Mouse (Mus musculus) heart, embryonic 15.5 days (tissue): ENCODE measurements around the gene Fancf. TPM values are rescaled to one million over a fixed set of nuclear protein-coding genes. Genes with fewer than 3 reads are reported as not detected.
A peak's percentile ranks its signal among the peaks of the same experiment; 100 is the strongest.

Experiments used
- ATAC-seq: fragments of 200-750 bp; cut with Nextera tagmentation; replicated peaks from 2 replicates; pipeline ENCODE4 v1.8.0; 2017; ENCODE audit warnings: low read depth, moderate TSS enrichment; ENCODE audit not compliant: insufficient number of reproducible peaks, insufficient read depth, low FRiP score
- H3K27ac ChIP-seq: fragments of 300-500 bp; sonication (generic); 2 replicates; pipeline ENCODE4 v1.5.1; 2015; ENCODE audit warnings: mild to moderate bottlenecking, inconsistent platforms
- H3K27me3 ChIP-seq: fragments of 300-500 bp; sonication (generic); 2 replicates; pipeline ENCODE4 v1.6.1; 2015; ENCODE audit warnings: inconsistent platforms
- H3K36me3 ChIP-seq: fragments of 300-500 bp; sonication (generic); 2 replicates; pipeline ENCODE4 v1.6.1; 2015; ENCODE audit warnings: mild to moderate bottlenecking, inconsistent platforms
- H3K4me1 ChIP-seq: fragments of 300-500 bp; sonication (generic); replicated peaks from 2 replicates; pipeline ENCODE4 v1.6.1; 2015; ENCODE audit warnings: inconsistent platforms
- H3K4me2 ChIP-seq: fragments of 300-500 bp; sonication (generic); 2 replicates; pipeline ENCODE4 v1.6.1; 2015; ENCODE audit warnings: inconsistent platforms, mild to moderate bottlenecking, moderate library complexity
- H3K4me3 ChIP-seq: fragments of 300-500 bp; sonication (generic); 2 replicates; pipeline ENCODE4 v1.5.1; 2015; ENCODE audit warnings: mild to moderate bottlenecking, inconsistent platforms
- H3K9ac ChIP-seq: fragments of 300-500 bp; sonication (generic); 2 replicates; pipeline ENCODE4 v1.6.1; 2015; ENCODE audit warnings: mild to moderate bottlenecking, inconsistent platforms
- H3K9me3 ChIP-seq: fragments of 300-500 bp; sonication (generic); replicated peaks from 2 replicates; pipeline ENCODE4 v1.6.1; 2016; ENCODE audit warnings: inconsistent platforms
- WGBS: fragments of 180-500 bp; shearing (Covaris S2); methylation state at CpG from one replicate; pipeline ENCODE4 v1.1.7; 2015; ENCODE audit warnings: mixed read lengths; 5-methylcytosine and 5-hydroxymethylcytosine counted together
- polyA plus RNA-seq: library from polyadenylated mRNA; unstranded; fragments of >200 nt; fragmentation: Nextera tagmentation; extraction: Ambion mirVana; gene quantifications from 2 replicates; pipeline ENCODE4 v1.2.1, GENCODE M21; 2015

Gene Fancf
- polyA plus RNA-seq, 1 experiment from 2014 or later = 5.3 TPM

GRCm38 (mm10) chr7:51878730-51879129, 16.7 kb upstream of the Fancf start:
- H3K4me3 ChIP-seq = peak overlapping the region; percentile 56
- peak overlapping the region; percentile 62 for H3K9ac ChIP-seq
- H3K4me1 ChIP-seq = peaks cover 13% of the 10 kb centered on the region
- no peaks in the 10 kb centered on the region for H3K36me3 ChIP-seq
- 0 out of 2 replicates have a peak, but pooled peaks have one; percentile 5 for ATAC-seq
- peak overlapping the region; percentile 91 for H3K4me2 ChIP-seq
- no peaks in the 10 kb centered on the region for H3K27me3 ChIP-seq
- no peaks in the 10 kb centered on the region for H3K9me3 ChIP-seq
- peak overlapping the region; percentile 82 for H3K27ac ChIP-seq
- WGBS = 2% methylated on average over 8 of the region's 8 CpGs

GRCm38 (mm10) chr7:51876316-51876715, 14.2 kb upstream of the Fancf start:
- H3K4me1 ChIP-seq = peaks cover 13% of the 10 kb centered on the region
- H3K4me2 ChIP-seq = no peak overlapping the region
- no peak overlapping the region for H3K9ac ChIP-seq
- no peak overlapping the region for H3K27ac ChIP-seq
- no peaks in the 10 kb centered on the region for H3K27me3 ChIP-seq
- H3K9me3 ChIP-seq = no peaks in the 10 kb centered on the region
- ATAC-seq = no peak
- no peaks in the 10 kb centered on the region for H3K36me3 ChIP-seq
- no peak overlapping the region for H3K4me3 ChIP-seq

- H3K9me3 ChIP-seq = no peaks in the 10 kb centered on the region
- H3K27me3 ChIP-seq = no peaks in the 10 kb centered on the region
- H3K27ac ChIP-seq = no peak overlapping the region
- no peak overlapping the region for H3K4me2 ChIP-seq
- H3K36me3 ChIP-seq = no peaks in the 10 kb centered on the region
- no peak overlapping the region for H3K9ac ChIP-seq
- no peaks in the 10 kb centered on the region for H3K4me1 ChIP-seq
- ATAC-seq = no peak
- H3K4me3 ChIP-seq = no peak overlapping the region
These were observed 10.5 kb upstream of the Fancf start for GRCm38 (mm10) chr7:51872597-51872996.

GRCm38 (mm10) chr7:51872041-51872440, 10.0 kb upstream of the Fancf start:
- Histone ChIP-seq H3K36me3 (no peaks in the 10 kb centered on the region), H3K4me3 (no peak overlapping the region), H3K9me3 (no peaks in the 10 kb centered on the region), H3K27ac (no peak overlapping the region), H3K27me3 (no peaks in the 10 kb centered on the region), H3K4me1 (no peaks in the 10 kb centered on the region), H3K4me2 (no peak overlapping the region), H3K9ac (no peak overlapping the region)
- WGBS = 70% methylated on average over 1 of the region's 1 CpGs
- ATAC-seq = no peak

GRCm38 (mm10) chr7:51867983-51868382, 5.9 kb upstream of the Fancf start:
- H3K27ac ChIP-seq = no peak overlapping the region
- 80% methylated on average over 1 of the region's 1 CpGs for WGBS
- H3K4me2 ChIP-seq = no peak overlapping the region
- no peak overlapping the region for H3K9ac ChIP-seq
- H3K4me1 ChIP-seq = peaks cover under 1% of the 10 kb centered on the region
- H3K9me3 ChIP-seq = no peaks in the 10 kb centered on the region
- no peak for ATAC-seq
- no peaks in the 10 kb centered on the region for H3K27me3 ChIP-seq
- no peaks in the 10 kb centered on the region; the same call in none of the 2 replicates for H3K36me3 ChIP-seq
- H3K4me3 ChIP-seq = no peak overlapping the region

- H3K9ac ChIP-seq = no peak overlapping the region
- H3K27ac ChIP-seq = no peak overlapping the region
- H3K36me3 ChIP-seq = no peaks in the 10 kb centered on the region; the same call in none of the 2 replicates
- H3K4me2 ChIP-seq = no peak overlapping the region
- peaks cover 13% of the 10 kb centered on the region for H3K4me1 ChIP-seq
- H3K27me3 ChIP-seq = no peaks in the 10 kb centered on the region
- no peak overlapping the region for H3K4me3 ChIP-seq
- ATAC-seq = no peak
- no peaks in the 10 kb centered on the region for H3K9me3 ChIP-seq
- WGBS = 67% methylated on average over 1 of the region's 1 CpGs
These were observed 3.3 kb upstream of the Fancf start for GRCm38 (mm10) chr7:51865336-51865735.

GRCm38 (mm10) chr7:51862842-51863241, 775 bp upstream of the Fancf start:
- WGBS = 55% methylated on average over 3 of the region's 3 CpGs
- H3K27me3 ChIP-seq = no peaks in the 10 kb centered on the region
- H3K4me3 ChIP-seq = peak overlapping the region; percentile 87
- no peaks in the 10 kb centered on the region for H3K9me3 ChIP-seq
- H3K36me3 ChIP-seq = no peaks in the 10 kb centered on the region; the same call in none of the 2 replicates
- peaks cover 13% of the 10 kb centered on the region for H3K4me1 ChIP-seq
- ATAC-seq = no peak
- no peak overlapping the region for H3K27ac ChIP-seq
- peak overlapping the region; percentile 94 for H3K4me2 ChIP-seq
- H3K9ac ChIP-seq = peak overlapping the region; percentile 45; the same call in 1 of the 2 replicates

- H3K9me3 ChIP-seq = no peaks in the 10 kb centered on the region
- H3K4me1 ChIP-seq = peaks cover 13% of the 10 kb centered on the region
- ATAC-seq = peak; percentile 88
- H3K36me3 ChIP-seq = no peaks in the 10 kb centered on the region; the same call in none of the 2 replicates
- peak within 1 kb of the TSS; percentile 87 for H3K4me3 ChIP-seq
- H3K4me2 ChIP-seq = peak within 1 kb of the TSS; percentile 94
- no peaks in the 10 kb centered on the region for H3K27me3 ChIP-seq
- 7% methylated on average over 92 of the region's 105 CpGs for WGBS
- peak within 1 kb of the TSS; percentile 98 for H3K27ac ChIP-seq
- peak within 1 kb of the TSS; percentile 79 for H3K9ac ChIP-seq
These were observed 594 bp downstream of the Fancf start, which contains the start of gene Gas2 for GRCm38 (mm10) chr7:51861250-51862096. Gene Gas2, plus strand, starts transcription at chr7:51862015.

- Histone ChIP-seq H3K27ac (no peak overlapping the region), H3K36me3 (no peaks in the 10 kb centered on the region), H3K4me2 (no peak overlapping the region), H3K4me3 (no peak overlapping the region), H3K9ac (no peak overlapping the region), H3K27me3 (no peaks in the 10 kb centered on the region), H3K9me3 (no peaks in the 10 kb centered on the region), H3K4me1 (no peaks in the 10 kb centered on the region)
- ATAC-seq = no peak
- 82% methylated on average over 5 of the region's 5 CpGs for WGBS
These were observed 10.1 kb downstream of the Fancf start for GRCm38 (mm10) chr7:51851890-51852507.

- no peak for ATAC-seq
- no peak overlapping the region for H3K4me2 ChIP-seq
- H3K27ac ChIP-seq = no peak overlapping the region
- no peaks in the 10 kb centered on the region for H3K27me3 ChIP-seq
- no peaks in the 10 kb centered on the region for H3K36me3 ChIP-seq
- no peaks in the 10 kb centered on the region for H3K4me1 ChIP-seq
- no peaks in the 10 kb centered on the region for H3K9me3 ChIP-seq
- H3K4me3 ChIP-seq = no peak overlapping the region
- H3K9ac ChIP-seq = no peak overlapping the region
- 66% methylated on average over 6 of the region's 6 CpGs for WGBS
These were observed 11.2 kb downstream of the Fancf start for GRCm38 (mm10) chr7:51850877-51851276.

GRCm38 (mm10) chr7:51840515-51840914, 21.6 kb downstream of the Fancf start:
- Histone ChIP-seq H3K36me3 (no peaks in the 10 kb centered on the region), H3K4me3 (no peak overlapping the region), H3K27ac (no peak overlapping the region), H3K4me2 (no peak overlapping the region), H3K4me1 (no peaks in the 10 kb centered on the region), H3K27me3 (no peaks in the 10 kb centered on the region), H3K9ac (no peak overlapping the region), H3K9me3 (no peaks in the 10 kb centered on the region)
- ATAC-seq = no peak
- WGBS = 70% methylated on average over 7 of the region's 7 CpGs
